ENCODE assay signal across 17 mouse cellular contexts in genomic region chr4:56287980-56288379, GRCm38 (mm10).
DNase-seq lines count a peak whose midpoint lies in the region; ATAC-seq and TF ChIP-seq lines count a peak whose summit lies in the region.
"Had no signal": no experiment of that assay in that cellular context is flagged by ENCODE, and none has a peak within 500 bp of the region (broad histone marks: within the 10 kb centered on the region; RNA-seq: fewer than 3 reads in every experiment).

No protein-coding gene starts in this region.

- TF ChIP-seq CTCF in heart, postnatal 0 days (IDR thresholded peaks at IDR 0.05; ENCODE audit: low read depth): no peak
- TF ChIP-seq CTCF in midbrain, postnatal 0 days (IDR thresholded peaks at IDR 0.05): no peak

- H3K4me3 ChIP-seq in heart, embryonic 13.5 days: no peak overlapping the region
- H3K4me3 ChIP-seq in heart, postnatal 0 days (ENCODE audit: low read depth, low read length): no peak overlapping the region
- no peak overlapping the region for H3K4me3 ChIP-seq in midbrain, postnatal 0 days (ENCODE audit: low read depth, low read length)
- H3K4me3 ChIP-seq: embryonic facial prominence, embryonic 12.5 days; forebrain, embryonic 15.5 days; hindbrain, embryonic 13.5 days had no signal

- WGBS in heart, embryonic 13.5 days: 24% methylated on average over 2 of the region's 2 CpGs
- WGBS in heart, postnatal 0 days: 30% methylated on average over 2 of the region's 2 CpGs
- 85% methylated on average over 2 of the region's 2 CpGs for WGBS in midbrain, postnatal 0 days

- H3K9me3 ChIP-seq in heart, embryonic 13.5 days: no peaks in the 10 kb centered on the region
- no peaks in the 10 kb centered on the region for H3K9me3 ChIP-seq in heart, postnatal 0 days (replicated peaks; ENCODE audit: control insufficient read depth, low read length)
- H3K9me3 ChIP-seq in midbrain, postnatal 0 days (ENCODE audit: low read length): no peaks in the 10 kb centered on the region
- H3K9me3 ChIP-seq: embryonic facial prominence, embryonic 12.5 days; forebrain, embryonic 15.5 days; hindbrain, embryonic 13.5 days had no signal

- peak; percentile 86 for TF ChIP-seq EP300 in heart, postnatal 0 days (IDR thresholded peaks at IDR 0.05; ENCODE audit: low read depth)

- H3K9ac ChIP-seq in heart, embryonic 13.5 days: no peak overlapping the region
- H3K9ac ChIP-seq in heart, postnatal 0 days (replicated peaks; ENCODE audit: low read depth, low read length): no peak overlapping the region
- H3K9ac ChIP-seq in midbrain, postnatal 0 days (replicated peaks; ENCODE audit: low read length, poor library complexity, severe bottlenecking): no peak overlapping the region
- H3K9ac ChIP-seq: embryonic facial prominence, embryonic 12.5 days; forebrain, embryonic 15.5 days; hindbrain, embryonic 13.5 days had no signal

- ATAC-seq in heart, embryonic 13.5 days (ENCODE audit: extremely low read depth, insufficient number of reproducible peaks, low FRiP score, low TSS enrichment): no peak; the same call in 1 of the 2 replicates
- ATAC-seq in heart, postnatal 0 days (ENCODE audit: insufficient read depth, low read depth): peak; percentile 94
- no peak for ATAC-seq in midbrain, postnatal 0 days (ENCODE audit: low FRiP score)
- ATAC-seq: forebrain, embryonic 15.5 days; hindbrain, postnatal 0 days had no signal

- intact Hi-C loops in heart, postnatal 36 days (cut with DNase I): no loop called here

- no peak overlapping the region for H3K4me2 ChIP-seq in heart, embryonic 13.5 days
- no peak overlapping the region for H3K4me2 ChIP-seq in heart, postnatal 0 days (ENCODE audit: low read depth, low read length)
- no peak overlapping the region for H3K4me2 ChIP-seq in midbrain, postnatal 0 days (ENCODE audit: low read depth, low read length, poor library complexity, severe bottlenecking)
- H3K4me2 ChIP-seq: embryonic facial prominence, embryonic 12.5 days; forebrain, embryonic 15.5 days; hindbrain, embryonic 13.5 days had no signal

- H3K27me3 ChIP-seq in heart, embryonic 13.5 days (replicated peaks): no peaks in the 10 kb centered on the region
- H3K27me3 ChIP-seq in heart, postnatal 0 days (ENCODE audit: control insufficient read depth, insufficient read depth, low read length): no peaks in the 10 kb centered on the region
- no peaks in the 10 kb centered on the region for H3K27me3 ChIP-seq in midbrain, postnatal 0 days (ENCODE audit: insufficient read depth, low read length)
- H3K27me3 ChIP-seq: embryonic facial prominence, embryonic 12.5 days; forebrain, embryonic 15.5 days; hindbrain, embryonic 13.5 days had no signal

- H3K36me3 ChIP-seq in heart, embryonic 13.5 days: no peaks in the 10 kb centered on the region
- H3K36me3 ChIP-seq in heart, postnatal 0 days (replicated peaks; ENCODE audit: control insufficient read depth, insufficient read depth, low read length): no peaks in the 10 kb centered on the region
- H3K36me3 ChIP-seq in midbrain, postnatal 0 days (ENCODE audit: insufficient read depth, low read length): no peaks in the 10 kb centered on the region
- H3K36me3 ChIP-seq: embryonic facial prominence, embryonic 12.5 days; forebrain, embryonic 15.5 days; hindbrain, embryonic 13.5 days had no signal

- H3K4me1 ChIP-seq in heart, embryonic 13.5 days: peaks cover 38% of the 10 kb centered on the region
- H3K4me1 ChIP-seq in heart, postnatal 0 days (ENCODE audit: control insufficient read depth, insufficient read depth): peaks cover 21% of the 10 kb centered on the region; the same call in 1 of the 2 replicates
- no peaks in the 10 kb centered on the region for H3K4me1 ChIP-seq in midbrain, postnatal 0 days (ENCODE audit: insufficient read depth, low read length)
- H3K4me1 ChIP-seq: embryonic facial prominence, embryonic 12.5 days; forebrain, embryonic 15.5 days; hindbrain, embryonic 13.5 days had no signal

- peak; percentile 42 to 54 for DNase-seq in heart, adult 18-20 months
- no peak for DNase-seq in heart, postnatal 36 days
- peak; percentile 22 for DNase-seq in heart, adult 8-10 months (ENCODE audit: low spot score)
- DNase-seq in heart, postnatal 0 days (ENCODE audit: low spot score): peak; percentile 91
- DNase-seq in neural tube, embryonic 10.5 days (ENCODE audit: extremely low spot score, low spot score): no peak
- DNase-seq in right cerebral cortex, adult 18-20 months: no peak
- no peak for DNase-seq in midbrain, postnatal 0 days (ENCODE audit: low spot score)
- DNase-seq: adrenal gland, postnatal 25 days; cerebellum, adult 9-10 months; cerebellum, postnatal 25 days; gastrocnemius, postnatal 36 days; kidney, adult 11 months had no signal

- H3K27ac ChIP-seq in heart, embryonic 13.5 days (replicated peaks): peak overlapping the region; percentile 85
- peak overlapping the region; percentile 85 for H3K27ac ChIP-seq in heart, postnatal 0 days (ENCODE audit: low read depth)
- H3K27ac ChIP-seq in midbrain, postnatal 0 days (ENCODE audit: low read depth, low read length): no peak overlapping the region
- H3K27ac ChIP-seq: embryonic facial prominence, embryonic 12.5 days; forebrain, embryonic 15.5 days; hindbrain, embryonic 13.5 days; hindbrain, postnatal 0 days had no signal

Comparison
In these comparisons a context has a peak if more than half of its experiments do, and no peak if none do; other contexts are left out.
1. DNase-seq: peak in heart, adult 18-20 months (2 of 2), heart, adult 8-10 months (single experiment) and heart, postnatal 0 days (single experiment); none in heart, postnatal 36 days (0 of 2), neural tube, embryonic 10.5 days (single experiment), right cerebral cortex, adult 18-20 months (single experiment) and midbrain, postnatal 0 days (single experiment).